Mouse (Mus musculus): ENCODE results near the gene Mtmr12.
A peak's percentile ranks its signal among the peaks of the same experiment; 100 is the strongest.

Mtmr12 gene

DNA sequence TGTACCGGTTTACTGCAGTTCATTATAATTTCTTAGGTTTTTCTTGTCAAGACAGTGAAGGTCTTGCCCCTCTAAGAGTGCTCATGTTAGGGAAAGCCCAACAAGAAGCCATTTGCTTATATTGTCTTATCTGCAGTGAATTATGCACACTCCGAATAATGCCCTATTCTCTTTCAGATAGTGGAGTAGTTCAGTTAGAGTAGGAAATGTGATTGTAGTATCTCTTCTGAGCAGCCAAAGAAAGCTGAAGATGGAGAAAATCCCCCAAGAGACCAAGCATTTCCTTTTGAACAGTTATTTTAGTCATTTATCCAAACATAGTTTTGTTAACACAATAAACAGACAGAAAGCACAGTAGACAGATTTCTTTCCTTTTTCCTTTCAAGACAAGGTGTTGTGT lies 32.1 kb downstream of the Mtmr12 start:
- DNase-seq, result no peak

DNA sequence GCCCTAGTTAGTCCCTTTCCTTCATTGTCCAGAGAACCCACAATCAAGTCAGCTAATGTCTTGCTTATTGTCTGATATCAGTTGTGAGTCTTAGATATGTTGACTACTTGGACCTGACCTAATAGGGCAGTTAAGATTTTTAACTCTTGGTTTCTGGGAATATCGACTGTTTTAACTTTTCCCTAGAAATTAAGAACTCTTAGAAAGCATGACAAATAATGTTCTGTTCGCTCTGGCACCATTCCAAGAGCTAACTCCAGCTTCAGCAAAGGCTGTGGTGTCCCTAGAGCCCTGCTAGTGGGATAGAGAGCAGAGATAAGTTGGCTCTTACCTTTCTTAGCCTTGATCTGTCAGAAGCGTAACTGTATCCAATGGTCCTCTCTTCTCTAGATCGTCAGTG lies 32.7 kb downstream of the Mtmr12 start:
- DNase-seq, result no peak

GRCm38 (mm10) chr15:12238337-12238736 lies 33.5 kb downstream of the Mtmr12 start:
- DNase-seq, result no peak

DNA sequence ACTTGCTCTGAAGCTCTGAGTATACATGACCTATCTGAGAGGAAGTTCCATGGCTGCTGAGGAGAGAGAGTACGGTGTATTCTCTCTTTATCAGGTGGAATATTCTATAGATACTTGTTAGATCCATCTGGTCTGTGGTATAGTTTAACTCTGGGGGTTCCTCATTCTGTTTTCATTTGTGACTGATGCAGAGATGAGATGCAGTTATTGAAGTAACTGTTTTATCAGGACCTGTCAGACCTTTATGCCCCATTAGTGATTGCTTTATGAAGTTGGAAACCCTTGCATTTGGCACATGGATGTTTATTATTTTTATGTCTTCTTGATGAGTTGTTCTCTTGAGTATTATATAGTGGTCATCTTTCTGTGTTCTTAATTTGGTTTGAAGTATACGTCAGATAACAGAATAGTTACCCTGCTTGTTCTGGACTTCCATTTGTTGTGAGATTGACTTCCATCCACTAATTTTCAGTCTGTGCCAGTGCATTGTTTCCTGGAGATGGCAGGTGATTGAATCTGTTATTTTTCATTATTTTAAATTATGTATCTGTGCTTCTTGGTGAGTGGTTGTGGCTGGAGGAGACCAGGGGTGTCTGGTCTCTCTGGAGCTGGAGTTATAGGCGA lies 36.0 kb downstream of the Mtmr12 start:
- no peak for DNase-seq

DNA sequence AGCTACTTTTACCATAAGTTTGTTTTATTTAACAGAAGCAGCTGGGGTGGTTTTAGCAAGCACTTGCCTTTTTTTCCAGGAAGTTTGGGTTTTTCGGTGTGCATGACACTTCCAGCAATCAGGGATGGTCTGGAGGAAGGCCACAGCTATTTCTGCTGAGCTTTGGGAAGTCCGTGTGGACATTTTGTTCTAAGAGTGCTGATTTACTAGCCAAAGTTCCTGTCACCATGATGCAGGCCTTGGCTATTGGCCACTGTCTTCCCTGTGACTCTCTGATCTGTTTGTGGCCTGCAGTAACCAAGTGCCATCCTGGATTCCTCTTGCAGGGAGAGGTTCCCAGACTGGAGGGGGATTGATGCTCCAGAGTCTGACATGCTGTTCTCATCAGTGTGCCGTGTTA lies 39.0 kb downstream of the Mtmr12 start:
- DNase-seq, result no peak

GRCm38 (mm10) chr15:12245580-12246359 lies 40.9 kb downstream of the Mtmr12 start:
- DNase-seq, result no peak

- no peak for DNase-seq
Measured at GRCm38 (mm10) chr15:12246360-12247158, 41.7 kb downstream of the Mtmr12 start.

DNA sequence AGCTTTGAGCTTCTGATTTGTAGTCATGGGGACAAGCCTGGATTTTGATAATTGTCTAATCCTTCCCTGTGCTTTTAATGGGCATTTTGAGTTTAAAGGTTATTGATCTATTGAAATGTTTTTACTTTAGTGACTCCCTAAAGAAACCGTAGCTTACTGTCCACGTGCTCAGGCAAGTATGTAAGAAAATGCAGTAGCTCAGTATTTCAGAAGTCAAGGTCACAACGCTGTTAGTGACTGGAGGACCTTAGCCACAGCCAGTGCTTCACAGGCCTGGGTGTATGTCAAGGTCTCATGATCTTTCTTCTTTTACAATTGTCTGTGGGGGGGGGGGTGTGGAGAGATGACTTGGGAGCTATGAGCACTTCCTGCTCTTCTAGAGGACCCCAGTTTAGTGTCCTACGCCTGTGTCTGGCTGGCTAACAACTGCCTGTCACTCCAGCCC lies 42.4 kb downstream of the Mtmr12 start:
- DNase-seq, result no peak

DNA sequence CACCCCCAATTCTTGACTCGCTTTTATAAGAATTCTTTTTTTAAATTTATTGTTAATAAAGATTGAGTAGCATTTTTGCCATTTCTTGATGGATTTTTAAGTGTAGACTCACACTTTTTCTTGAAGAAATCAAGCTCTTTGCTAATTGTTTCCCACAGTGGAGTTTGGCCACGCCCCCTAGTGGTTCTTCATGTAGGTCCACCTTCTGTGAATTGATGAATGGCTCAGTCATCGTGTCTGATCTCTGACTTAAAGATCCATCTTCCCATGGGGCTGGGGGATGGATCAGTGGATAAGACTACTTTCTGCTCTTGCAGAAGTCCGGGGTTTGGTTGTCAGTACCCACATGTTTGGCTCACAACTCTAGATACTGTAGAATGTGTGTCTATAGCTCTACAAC lies 43.5 kb downstream of the Mtmr12 start:
- peak; percentile 46 to 65 for DNase-seq

- DNase-seq, result no peak
Measured at GRCm38 (mm10) chr15:12250350-12250749, 45.5 kb downstream of the Mtmr12 start.

DNA sequence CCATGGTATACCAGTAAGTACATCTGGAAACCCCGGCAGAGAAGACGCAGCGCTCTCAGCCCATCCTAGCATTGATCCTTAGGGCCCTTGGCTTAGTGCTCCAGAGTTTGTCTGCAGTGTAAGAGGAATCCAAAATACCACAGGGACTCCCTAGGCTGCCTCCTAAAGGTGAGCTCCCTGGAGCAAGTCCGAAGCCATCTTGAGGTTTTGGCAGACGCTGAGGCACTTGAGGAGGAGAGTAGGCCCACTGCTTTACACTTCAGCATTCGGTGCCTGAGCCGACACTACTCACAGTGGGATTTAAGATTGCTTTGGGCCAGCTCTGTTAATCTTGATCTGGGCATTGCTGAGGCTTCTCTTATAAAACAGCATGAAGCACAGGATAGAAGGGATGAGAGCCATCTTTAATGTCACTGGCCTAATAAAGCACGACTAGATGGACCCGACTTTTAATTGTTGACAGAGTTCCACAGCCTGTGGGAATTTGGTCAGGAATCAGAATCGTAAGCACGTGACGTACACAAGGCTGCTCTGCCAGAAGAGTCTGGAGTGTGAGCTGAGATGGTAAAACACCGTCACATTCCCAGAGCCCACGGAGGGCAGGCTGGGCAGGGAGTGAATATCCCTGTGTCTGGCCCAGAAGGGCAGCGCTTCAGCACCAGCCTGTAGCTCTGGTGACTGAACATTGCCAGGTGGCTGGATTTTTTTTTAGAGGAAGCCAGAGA lies 46.8 kb downstream of the Mtmr12 start:
- DNase-seq, result no peak

DNA sequence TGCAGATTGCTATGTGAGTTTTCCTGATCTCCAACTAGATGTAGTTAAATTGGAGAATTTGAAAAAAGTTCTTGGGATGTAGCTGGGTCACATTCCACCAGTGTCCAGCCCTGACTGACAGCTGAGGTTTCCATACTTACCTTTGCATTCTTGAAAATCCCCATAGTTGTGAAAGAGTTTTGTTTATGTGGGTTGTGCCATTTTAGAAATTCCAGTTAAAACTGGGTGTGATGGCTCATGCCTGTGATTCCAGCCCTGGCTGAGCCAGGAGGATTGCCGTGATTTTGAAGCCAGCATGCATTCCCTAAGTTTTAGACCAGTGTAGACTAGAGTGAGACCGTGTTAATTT lies 47.3 kb downstream of the Mtmr12 start:
- no peak for DNase-seq

- no peak for DNase-seq
Measured at GRCm38 (mm10) chr15:12257730-12258494, 53.1 kb downstream of the Mtmr12 start.

DNA sequence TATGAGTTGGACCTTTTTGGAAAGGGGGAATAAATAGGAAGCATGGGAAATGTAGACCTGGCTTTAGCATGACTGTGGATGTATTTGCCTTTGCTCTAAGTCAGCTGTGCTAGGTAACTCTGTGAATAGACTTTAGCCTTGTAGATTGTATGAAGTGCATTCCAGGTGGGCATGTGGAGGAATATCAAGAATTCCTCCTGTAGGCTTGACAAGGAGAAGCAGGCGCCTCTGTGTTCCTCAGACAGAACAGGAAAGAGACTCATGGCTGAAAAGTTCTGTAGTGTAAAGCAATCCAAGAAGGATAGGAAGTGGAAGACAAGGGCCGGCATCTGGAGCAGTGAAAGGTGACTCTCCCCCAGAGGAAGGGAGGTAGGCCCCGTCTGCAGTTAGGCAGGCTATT lies 58.2 kb downstream of the Mtmr12 start:
- DNase-seq, result no peak

- no peak for DNase-seq
Measured at GRCm38 (mm10) chr15:12266460-12266859, 61.6 kb downstream of the Mtmr12 start.

- DNase-seq, result peak; percentile 87 to 89
Measured at GRCm38 (mm10) chr15:12268021-12268420, 63.2 kb downstream of the Mtmr12 start.

DNA sequence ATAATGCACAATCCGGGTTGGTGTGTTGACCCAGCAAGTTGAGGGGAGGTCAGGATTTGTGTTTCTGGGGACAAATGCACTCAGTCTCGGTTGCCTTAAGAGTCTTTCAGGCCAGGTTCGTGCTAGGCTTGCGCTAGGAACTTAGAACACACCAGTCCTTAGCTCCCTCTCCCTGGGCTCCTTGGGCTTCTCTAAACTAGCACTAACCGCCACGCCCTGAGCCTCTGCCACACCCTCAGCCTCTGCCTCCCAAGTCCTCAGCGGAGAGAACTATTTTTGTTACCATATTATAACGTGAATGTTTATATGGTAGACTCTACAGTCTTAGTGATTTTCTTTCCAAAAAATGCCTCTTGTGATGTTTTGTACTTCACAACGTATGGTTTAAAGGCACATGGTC lies 66.5 kb downstream of the Mtmr12 start:
- no peak for DNase-seq

DNA sequence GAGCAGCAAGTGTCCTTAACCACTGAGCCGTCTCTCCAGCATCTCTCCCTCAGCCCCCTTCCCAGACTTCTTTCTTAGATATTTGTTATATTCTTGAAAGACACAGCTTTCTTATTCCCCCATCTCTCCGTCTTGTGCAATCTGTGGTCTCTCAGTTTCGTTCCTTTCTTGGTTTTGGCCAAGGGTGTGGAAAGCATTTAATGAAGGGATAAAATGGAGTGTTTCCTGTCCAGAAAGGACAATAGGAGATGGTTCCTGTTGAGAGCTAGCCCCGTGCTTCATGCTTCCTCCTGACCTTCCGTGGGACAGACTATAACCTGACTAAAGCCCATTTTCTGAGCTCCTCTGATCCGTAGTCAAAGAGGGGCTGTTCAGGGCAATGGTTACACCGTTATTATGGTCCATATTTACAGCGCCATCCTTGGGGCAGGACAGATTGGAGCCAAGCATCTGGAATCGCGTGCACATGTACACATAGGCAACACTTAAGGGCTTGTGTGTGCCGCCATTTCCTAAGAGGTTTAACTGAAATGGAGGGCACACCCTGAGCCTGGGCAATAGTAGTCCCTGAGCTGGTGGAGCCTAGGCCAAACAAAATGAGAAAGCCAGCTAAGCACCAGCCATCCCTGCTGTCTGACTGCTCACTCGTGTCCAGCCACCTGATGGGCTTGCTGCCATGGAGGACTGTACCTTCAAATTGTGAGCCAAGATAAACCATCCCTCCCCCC lies 68.7 kb downstream of the Mtmr12 start:
- DNase-seq, result no peak

GRCm38 (mm10) chr15:12274053-12274769 lies 69.4 kb downstream of the Mtmr12 start:
- DNase-seq, result peak in 1 of 2 experiments; percentile 16

GRCm38 (mm10) chr15:12275091-12275623 lies 70.3 kb downstream of the Mtmr12 start:
- no peak for DNase-seq

DNA sequence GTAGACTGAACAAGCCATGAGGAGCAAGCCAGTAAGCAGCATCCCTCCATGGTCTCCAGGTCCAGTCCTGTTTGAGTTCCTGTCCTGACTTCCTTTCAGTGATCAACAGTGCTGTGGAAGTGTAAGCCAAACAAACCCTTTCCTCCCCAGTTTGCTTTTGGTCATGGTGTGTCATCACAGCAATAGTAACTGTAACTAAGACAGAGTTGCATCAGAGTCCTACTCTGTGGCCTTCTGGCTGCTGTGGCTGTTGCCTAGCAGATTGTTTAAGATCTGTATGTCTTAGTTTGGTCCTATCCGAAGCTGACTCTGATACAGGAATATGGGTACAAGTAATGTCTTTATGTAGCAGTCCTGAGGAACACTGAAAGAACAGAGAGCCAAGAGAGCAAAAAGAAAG lies 75.0 kb downstream of the Mtmr12 start:
- no peak for DNase-seq
